Mouse (Mus musculus) cerebellum, adult 2 months (tissue): ENCODE data around the gene Actbl2.

Experiments
- CTCF ChIP-seq: fragments of 200-500 bp; IDR thresholded peaks from 2 replicates; pipeline ENCODE4 v1.5.1; 2011; ENCODE audit warnings: low read depth, mild to moderate bottlenecking, control low read depth, low read length, moderate library complexity, borderline replicate concordance; ENCODE audit not compliant: insufficient read depth
- POLR2A ChIP-seq: fragments of 200-500 bp; IDR thresholded peaks from 2 replicates; pipeline ENCODE4 v1.6.1; 2011; ENCODE audit warnings: low read length, control low read depth, borderline replicate concordance; ENCODE audit not compliant: insufficient read depth

DNA sequence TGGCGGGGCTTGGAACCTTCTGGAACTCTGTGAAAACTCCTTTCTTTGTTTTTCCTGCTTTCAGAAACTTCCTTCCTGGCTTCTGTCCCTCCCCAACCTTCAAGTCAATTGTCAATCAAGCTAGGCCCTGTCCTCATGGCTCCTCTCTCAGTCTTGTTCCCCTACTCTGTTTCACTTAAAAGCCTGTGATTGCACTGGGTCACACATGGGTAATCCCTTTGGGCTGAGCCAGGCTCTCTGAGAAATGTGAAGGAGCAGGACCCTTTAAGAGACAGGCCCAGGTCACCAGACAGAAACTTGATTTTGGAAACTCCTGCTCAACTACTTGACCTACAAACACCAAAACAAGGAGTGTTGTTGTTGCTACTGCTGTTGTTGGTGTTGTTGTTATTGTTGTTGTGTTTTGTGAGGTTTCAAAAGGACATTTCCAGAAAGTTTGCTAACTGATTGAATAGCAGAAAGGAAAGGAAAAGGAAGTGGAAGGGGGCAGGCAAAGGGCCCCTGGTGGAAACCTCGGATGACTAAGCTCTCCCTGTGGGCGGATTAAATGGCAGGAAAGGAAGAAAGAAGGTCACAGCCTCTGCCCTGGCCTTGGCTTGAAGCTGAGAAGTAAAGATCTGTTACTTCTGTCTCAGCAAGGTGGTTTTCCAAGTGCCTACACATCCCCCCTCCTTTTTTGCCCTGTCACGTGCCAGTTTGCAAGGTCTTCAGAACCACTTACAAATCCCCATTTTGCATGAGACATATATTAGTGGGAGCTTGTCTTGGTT lies 10.6 kb downstream of the Actbl2 start:
- TF ChIP-seq POLR2A (no peak), CTCF (no peak)
